Comparison of ENCODE assay signal across 8 mouse cellular contexts in the genomic region with DNA sequence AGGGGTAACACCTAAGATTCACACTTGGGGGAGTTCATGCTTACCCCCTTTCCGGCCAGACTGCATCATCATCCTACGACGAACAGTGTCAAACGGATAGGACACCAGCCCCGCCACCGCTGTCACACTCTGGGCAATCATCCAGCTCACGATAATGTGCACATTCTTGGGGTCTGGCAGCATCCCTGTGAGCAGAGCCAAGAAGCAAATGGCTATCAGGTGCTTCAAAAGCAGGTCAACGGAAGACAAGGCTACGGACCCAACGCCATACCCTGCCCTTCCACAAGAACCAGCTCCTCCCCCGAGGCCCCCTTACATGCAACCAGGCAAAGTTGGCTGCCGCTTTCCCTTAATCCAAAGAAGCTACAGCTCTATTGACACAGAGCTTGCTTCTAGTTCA. TPM values are rescaled to one million over a fixed set of nuclear protein-coding genes. Genes with fewer than 3 reads are reported as not detected.
A peak's percentile ranks its signal among the peaks of the same experiment; 100 is the strongest.
DNase-seq lines count a peak whose midpoint lies in the region; ATAC-seq lines count a peak whose summit lies in the region.

No protein-coding gene starts in this region.

- H3K4me1 ChIP-seq in kidney, embryonic 14.5 days (ENCODE audit: control insufficient read depth, insufficient read depth, low read length) = peaks cover 17% of the 10 kb centered on the region
- H3K4me1 ChIP-seq in hindbrain, embryonic 14.5 days (replicated peaks; ENCODE audit: control insufficient read depth, insufficient read depth, low read length) = peaks cover 33% of the 10 kb centered on the region
- peaks cover 50% of the 10 kb centered on the region for H3K4me1 ChIP-seq in midbrain, embryonic 13.5 days (replicated peaks)

- H3K4me2 ChIP-seq in kidney, embryonic 14.5 days (replicated peaks; ENCODE audit: low read depth, low read length) = peak overlapping the region; percentile 84; the same call in 1 of the 2 replicates
- H3K4me2 ChIP-seq in hindbrain, embryonic 14.5 days (replicated peaks) = peak overlapping the region; percentile 91
- peak overlapping the region; percentile 75 for H3K4me2 ChIP-seq in midbrain, embryonic 13.5 days (replicated peaks)

- ATAC-seq in kidney, embryonic 14.5 days (ENCODE audit: low FRiP score, low TSS enrichment) = no peak
- ATAC-seq in hindbrain, embryonic 14.5 days (ENCODE audit: low FRiP score) = no peak
- no peak for ATAC-seq in midbrain, embryonic 13.5 days

- H3K36me3 ChIP-seq in kidney, embryonic 14.5 days (ENCODE audit: control insufficient read depth, insufficient read depth, low read length) = peaks cover 55% of the 10 kb centered on the region
- peaks cover 59% of the 10 kb centered on the region for H3K36me3 ChIP-seq in hindbrain, embryonic 14.5 days (replicated peaks; ENCODE audit: control insufficient read depth, insufficient read depth)
- peaks cover 57% of the 10 kb centered on the region for H3K36me3 ChIP-seq in midbrain, embryonic 13.5 days

- H3K27ac ChIP-seq in kidney, embryonic 14.5 days (ENCODE audit: low read depth, low read length) = no peak overlapping the region
- H3K27ac ChIP-seq in hindbrain, embryonic 14.5 days = no peak overlapping the region
- H3K27ac ChIP-seq in midbrain, embryonic 13.5 days = no peak overlapping the region

- no peaks in the 10 kb centered on the region for H3K9me3 ChIP-seq in kidney, embryonic 14.5 days (ENCODE audit: control insufficient read depth, low read length)
- no peaks in the 10 kb centered on the region for H3K9me3 ChIP-seq in hindbrain, embryonic 14.5 days (ENCODE audit: control insufficient read depth, low read length)
- no peaks in the 10 kb centered on the region for H3K9me3 ChIP-seq in midbrain, embryonic 13.5 days

- DNase-seq in kidney, adult 8-10 months = no peak
- peak; percentile 64 to 67 for DNase-seq in cerebellum, adult 18-20 months
- peak; percentile 75 for DNase-seq in gastrocnemius, postnatal 10 days
- DNase-seq in hindbrain, embryonic 14.5 days (ENCODE audit: low spot score) = no peak
- DNase-seq in thymus, postnatal 0 days (ENCODE audit: low spot score) = no peak
- no peak for DNase-seq in thymus, postnatal 14 days

- peak overlapping the region; percentile 85; the same call in 1 of the 2 replicates for H3K4me3 ChIP-seq in kidney, embryonic 14.5 days (ENCODE audit: low read length)
- H3K4me3 ChIP-seq in hindbrain, embryonic 14.5 days (replicated peaks; ENCODE audit: low read length) = peak overlapping the region; percentile 78
- H3K4me3 ChIP-seq in midbrain, embryonic 13.5 days (replicated peaks) = peak overlapping the region; percentile 81

- no peak overlapping the region for H3K9ac ChIP-seq in kidney, embryonic 14.5 days (ENCODE audit: low read depth, low read length)
- H3K9ac ChIP-seq in hindbrain, embryonic 14.5 days = no peak overlapping the region
- H3K9ac ChIP-seq in midbrain, embryonic 13.5 days (replicated peaks) = peak overlapping the region; percentile 94

- WGBS in kidney, embryonic 14.5 days = 87% methylated on average over 12 of the region's 12 CpGs
- WGBS in hindbrain, embryonic 14.5 days = 71% methylated on average over 12 of the region's 12 CpGs
- WGBS in midbrain, embryonic 13.5 days = 86% methylated on average over 12 of the region's 12 CpGs

- H3K27me3 ChIP-seq in kidney, embryonic 14.5 days (ENCODE audit: control insufficient read depth, insufficient read depth, low read length) = no peaks in the 10 kb centered on the region
- H3K27me3 ChIP-seq in hindbrain, embryonic 14.5 days (ENCODE audit: control insufficient read depth, insufficient read depth, low read length) = no peaks in the 10 kb centered on the region
- H3K27me3 ChIP-seq in midbrain, embryonic 13.5 days = no peaks in the 10 kb centered on the region

RNA-seq across cellular contexts. Expression of gene Slc25a4, which starts 2.7 kb away (rescaled TPM):
- 535 and 564 TPM in 2 replicates for polyA plus RNA-seq in kidney, embryonic 14.5 days (2014; fragmentation: Nextera tagmentation; extraction: Ambion mirVana)
- 1,000 to 10,000 TPM; 2,072 to 2,481 TPM for total RNA-seq in gastrocnemius, postnatal 10 days (2021)
- polyA plus RNA-seq in hindbrain, embryonic 14.5 days (2014; fragmentation: Nextera tagmentation; extraction: Ambion mirVana) = 971 and 973 TPM in 2 replicates
- 693 and 718 TPM in 2 replicates for polyA plus RNA-seq in midbrain, embryonic 13.5 days (2015; fragmentation: Nextera tagmentation; extraction: Ambion mirVana)
- 274 and 292 TPM in 2 replicates for polyA plus RNA-seq in thymus, postnatal 0 days (2015; fragmentation: Nextera tagmentation; extraction: Ambion mirVana)

RNA-seq across cellular contexts. Expression of gene Snx25, which starts 56.4 kb away (rescaled TPM):
- 7.4 and 9.0 TPM in 2 replicates for polyA plus RNA-seq in kidney, embryonic 14.5 days (2014; fragmentation: Nextera tagmentation; extraction: Ambion mirVana)
- 1 to 10 TPM; 7.7 to 9.5 TPM for total RNA-seq in gastrocnemius, postnatal 10 days (2021)
- 14.4 and 14.8 TPM in 2 replicates for polyA plus RNA-seq in hindbrain, embryonic 14.5 days (2014; fragmentation: Nextera tagmentation; extraction: Ambion mirVana)
- polyA plus RNA-seq in midbrain, embryonic 13.5 days (2015; fragmentation: Nextera tagmentation; extraction: Ambion mirVana) = 6.4 and 6.5 TPM in 2 replicates
- polyA plus RNA-seq in thymus, postnatal 0 days (2015; fragmentation: Nextera tagmentation; extraction: Ambion mirVana) = 10.7 and 13.3 TPM in 2 replicates

RNA-seq across cellular contexts. Expression of gene Cfap97, which starts 56.8 kb away (rescaled TPM):
- polyA plus RNA-seq in kidney, embryonic 14.5 days (2014; fragmentation: Nextera tagmentation; extraction: Ambion mirVana) = 28.8 and 30.9 TPM in 2 replicates
- total RNA-seq in gastrocnemius, postnatal 10 days (2021) = 10 to 100 TPM; 13.0 to 15.0 TPM
- 23.7 and 24.5 TPM in 2 replicates for polyA plus RNA-seq in hindbrain, embryonic 14.5 days (2014; fragmentation: Nextera tagmentation; extraction: Ambion mirVana)
- polyA plus RNA-seq in midbrain, embryonic 13.5 days (2015; fragmentation: Nextera tagmentation; extraction: Ambion mirVana) = 28.7 and 29.2 TPM in 2 replicates
- 36.7 and 39.0 TPM in 2 replicates for polyA plus RNA-seq in thymus, postnatal 0 days (2015; fragmentation: Nextera tagmentation; extraction: Ambion mirVana)

Comparison
In these comparisons a context has a peak if more than half of its experiments do, and no peak if none do; other contexts are left out.
1. DNase-seq: peak in cerebellum, adult 18-20 months (2 of 2) and gastrocnemius, postnatal 10 days (single experiment); none in kidney, adult 8-10 months (0 of 2), hindbrain, embryonic 14.5 days (single experiment), thymus, postnatal 0 days (single experiment) and thymus, postnatal 14 days (single experiment).
2. Peak in every context shown above with its lines, with median percentiles within 50 percentile points of each other: H3K4me2 ChIP-seq and H3K4me3 ChIP-seq.